Mouse (Mus musculus) left cerebral cortex, adult 8-10 months (tissue): ENCODE measurements around the gene Pibf1. TPM values are rescaled to one million over a fixed set of nuclear protein-coding genes. Genes with fewer than 3 reads are reported as not detected.

Source experiments
- DNase-seq, 2 experiments: peaks; one replicate each; pipeline ENCODE4 v3.0.0; 2022; ENCODE audit warnings: low spot score in 2 of 2
- total RNA-seq, 4 experiments: library from RNA; stranded (reverse); gene quantifications; 2 replicates each; pipeline ENCODE4 v1.2.4; 2022

Pibf1 gene
- total RNA-seq, result 10 to 100 TPM; 13.2 to 14.7 (median 13.9) TPM

DNA sequence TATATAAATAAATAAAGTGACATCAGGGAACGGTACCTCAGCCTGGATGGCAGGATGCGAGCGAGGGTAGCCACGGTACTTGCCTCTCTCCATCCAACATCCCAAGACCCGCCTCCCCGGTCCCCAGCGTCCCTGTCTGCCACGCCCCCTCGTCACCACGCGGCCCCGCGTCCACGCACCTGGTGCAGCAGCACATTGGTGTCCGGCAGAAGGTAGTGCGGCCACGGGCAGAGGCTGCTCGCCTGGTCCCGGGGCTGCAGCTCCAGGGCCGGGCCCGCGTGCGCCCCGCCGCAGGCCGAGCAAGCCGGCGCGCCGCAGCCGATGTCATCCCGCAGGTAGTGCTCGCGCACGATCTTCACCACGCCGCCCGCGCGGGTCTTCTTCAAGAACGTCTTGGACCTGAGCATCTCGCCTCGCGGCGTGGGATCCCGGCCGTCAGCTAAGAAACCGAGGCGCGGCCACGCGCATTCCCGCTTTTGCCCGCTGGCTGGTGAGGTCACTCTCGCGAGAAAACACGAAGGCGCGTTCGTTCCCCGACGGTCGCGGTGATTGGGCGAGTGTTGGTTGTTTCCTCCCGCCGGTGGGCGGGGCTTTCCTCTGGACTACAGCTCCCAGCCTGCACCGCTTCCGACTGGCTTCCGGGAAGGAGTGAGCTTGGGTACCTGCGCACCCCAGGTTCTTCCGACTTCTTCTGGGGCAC is at the start of gene Pibf1, which contains the start of gene Dis3:
Gene Pibf1, plus strand, starts transcription at position 158 of the 700 bp plus-strand sequence.
Gene Dis3, minus strand, starts transcription at position 504 of the 700 bp plus-strand sequence.
- peak; percentile 96 to 99 for DNase-seq

DNA sequence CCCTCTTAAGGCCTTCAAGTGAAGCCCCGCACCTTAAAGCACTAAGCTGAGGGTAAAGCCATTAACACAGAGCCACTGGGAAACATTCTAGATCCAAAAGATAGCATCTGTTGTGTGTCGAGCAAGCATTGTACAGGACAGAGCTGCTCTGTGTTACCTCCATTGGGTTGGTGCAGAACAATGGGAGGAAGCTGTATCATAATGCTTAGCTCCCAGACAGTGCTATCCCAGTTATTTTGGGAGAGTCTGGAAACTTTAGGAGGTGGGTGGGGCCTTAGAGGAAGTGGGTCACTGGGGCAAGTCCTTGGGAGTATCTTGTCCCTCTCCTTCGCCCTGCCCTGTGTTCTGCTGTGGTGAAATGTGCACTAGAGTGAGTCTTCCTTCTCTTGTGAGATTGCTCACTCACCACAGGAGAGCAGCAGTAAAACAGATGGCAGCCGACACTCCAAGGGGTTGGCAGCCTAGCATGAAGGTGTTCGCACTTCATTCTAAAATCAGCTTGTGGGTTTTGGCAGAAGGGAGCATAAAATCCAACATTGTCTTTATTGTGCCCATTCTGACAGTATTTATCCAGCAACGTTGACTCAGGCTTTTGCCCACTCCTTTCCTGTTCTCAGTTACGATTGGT is 40.2 kb upstream of the Pibf1 start:
- peak in 1 of 2 experiments; percentile 49 for DNase-seq

DNA sequence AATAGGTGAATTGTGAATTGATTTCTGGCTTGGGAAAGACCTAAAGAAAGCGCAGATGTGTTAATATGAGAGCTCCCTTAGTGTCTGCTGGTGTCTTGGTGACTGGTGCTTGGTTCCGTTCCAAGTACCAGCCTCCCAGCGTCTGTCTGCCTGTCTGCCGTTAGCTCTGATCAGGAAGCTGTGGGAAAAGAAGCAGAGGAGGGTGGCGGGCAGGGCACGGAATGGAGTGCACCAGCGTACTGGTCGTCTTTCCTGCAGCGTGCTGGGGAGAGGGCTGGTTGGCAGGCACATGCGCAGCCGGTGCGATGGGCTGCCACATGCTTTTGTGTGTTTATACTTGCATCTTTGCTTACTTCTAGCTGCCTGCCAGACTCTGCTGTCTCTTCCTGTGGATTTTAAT is 38.6 kb upstream of the Pibf1 start:
- DNase-seq, result peak in 1 of 2 experiments; percentile 18

DNA sequence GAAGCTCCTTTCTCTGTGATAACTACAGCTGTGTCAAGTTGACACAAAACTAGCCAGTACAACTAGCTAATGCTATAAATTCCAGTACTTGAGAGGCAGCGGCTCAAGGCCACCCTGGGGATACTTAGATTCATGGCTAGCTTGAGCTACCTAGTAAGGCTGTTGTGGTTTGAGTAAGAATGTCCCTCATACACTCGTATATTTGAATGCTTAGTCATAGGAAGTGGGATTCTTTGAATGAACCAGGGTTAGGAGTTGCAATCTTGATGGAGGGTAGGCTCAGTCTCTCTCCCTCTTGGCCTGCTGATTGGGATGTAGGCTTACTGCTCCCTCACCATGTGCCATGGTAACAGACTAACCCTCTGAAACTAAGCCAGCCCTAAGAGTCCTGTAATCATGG is 36.1 kb upstream of the Pibf1 start:
- no peak for DNase-seq

DNA sequence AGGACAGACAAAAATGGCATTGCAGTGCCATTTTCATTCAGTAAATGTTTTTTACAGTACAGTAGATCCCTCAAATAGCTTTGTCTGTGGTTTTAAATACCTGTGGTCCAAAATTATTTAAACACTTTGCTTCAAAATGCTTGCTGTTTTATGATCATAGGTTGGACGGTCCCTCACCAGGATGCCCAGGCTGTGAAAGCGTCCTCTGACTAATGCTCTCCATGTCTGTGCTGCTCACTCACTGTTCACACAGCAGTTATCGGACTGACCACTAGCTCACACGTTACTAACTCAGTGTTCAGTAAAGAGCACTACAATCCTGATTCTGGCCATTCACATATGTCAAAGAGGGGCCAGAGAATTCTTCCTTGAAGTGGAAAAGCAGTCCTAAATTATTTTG is 28.1 kb upstream of the Pibf1 start:
- no peak for DNase-seq

DNA sequence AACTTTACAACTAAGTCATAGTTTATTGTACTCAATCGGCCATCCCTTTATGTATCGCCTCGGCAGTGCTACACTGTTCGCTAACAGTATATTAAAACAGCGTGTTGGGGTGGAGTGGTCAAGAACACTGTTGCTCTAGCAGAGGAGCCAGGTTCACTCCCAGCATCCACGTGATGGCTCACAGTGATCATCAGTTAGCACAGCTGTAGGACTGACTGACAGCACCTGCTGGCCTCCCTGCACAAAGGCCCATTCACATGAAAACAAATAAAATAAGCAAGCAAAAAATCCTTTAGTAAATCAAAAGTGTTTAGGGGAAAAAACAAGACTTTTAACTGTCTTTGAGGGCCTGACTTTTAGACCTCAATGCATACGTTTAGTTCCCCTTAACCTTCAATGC is 10.3 kb upstream of the Pibf1 start:
- DNase-seq, result no peak

DNA sequence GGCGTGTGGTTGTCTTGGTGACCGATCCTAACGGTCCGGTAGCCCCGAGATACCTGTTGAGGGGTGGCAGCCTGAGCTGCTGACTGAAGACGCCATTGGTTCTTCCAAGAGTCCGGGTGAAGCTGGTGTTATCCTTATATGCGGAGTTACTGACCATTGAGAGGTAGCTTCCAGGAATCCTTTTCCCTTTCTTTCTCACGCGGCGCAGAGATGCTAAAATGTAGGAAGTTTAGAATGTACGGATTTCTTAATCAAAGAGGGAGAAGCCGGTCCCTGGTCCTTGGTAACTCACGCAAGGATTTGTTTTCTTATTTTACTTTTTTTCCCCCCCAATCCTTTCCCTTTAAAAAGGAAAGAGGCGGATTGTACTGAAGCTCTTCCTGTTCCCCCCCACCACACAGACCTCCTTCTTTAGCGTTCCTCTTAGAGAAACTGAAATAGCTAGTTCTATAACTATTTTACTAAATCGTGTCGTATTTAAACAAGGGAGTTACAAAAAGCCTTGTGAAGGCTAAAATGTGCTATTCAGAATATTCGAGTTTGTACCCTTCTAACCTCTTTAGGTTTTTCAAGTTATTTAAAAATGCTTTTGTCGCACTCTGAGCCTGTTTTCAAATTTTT is 853 bp downstream of the Pibf1 start:
- no peak for DNase-seq

DNA sequence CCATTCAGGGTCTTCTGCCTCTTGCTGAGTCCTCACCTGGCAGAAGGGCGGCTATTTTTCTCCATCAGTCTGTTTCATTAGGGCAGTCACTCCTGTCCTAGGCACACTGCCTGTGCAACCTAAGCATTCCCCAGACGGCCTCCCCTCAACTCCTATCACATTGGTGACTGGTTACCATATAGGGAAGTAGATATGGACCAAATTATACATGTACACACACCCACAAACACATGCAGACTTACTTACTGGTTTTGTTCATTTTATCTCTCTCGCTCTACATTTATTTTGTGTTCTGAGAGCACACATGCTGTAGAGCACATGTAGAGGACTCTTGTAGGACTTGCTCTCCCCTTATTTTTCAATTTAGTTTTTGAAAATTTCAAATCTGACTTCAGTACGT is 3.8 kb downstream of the Pibf1 start:
- no peak for DNase-seq

DNA sequence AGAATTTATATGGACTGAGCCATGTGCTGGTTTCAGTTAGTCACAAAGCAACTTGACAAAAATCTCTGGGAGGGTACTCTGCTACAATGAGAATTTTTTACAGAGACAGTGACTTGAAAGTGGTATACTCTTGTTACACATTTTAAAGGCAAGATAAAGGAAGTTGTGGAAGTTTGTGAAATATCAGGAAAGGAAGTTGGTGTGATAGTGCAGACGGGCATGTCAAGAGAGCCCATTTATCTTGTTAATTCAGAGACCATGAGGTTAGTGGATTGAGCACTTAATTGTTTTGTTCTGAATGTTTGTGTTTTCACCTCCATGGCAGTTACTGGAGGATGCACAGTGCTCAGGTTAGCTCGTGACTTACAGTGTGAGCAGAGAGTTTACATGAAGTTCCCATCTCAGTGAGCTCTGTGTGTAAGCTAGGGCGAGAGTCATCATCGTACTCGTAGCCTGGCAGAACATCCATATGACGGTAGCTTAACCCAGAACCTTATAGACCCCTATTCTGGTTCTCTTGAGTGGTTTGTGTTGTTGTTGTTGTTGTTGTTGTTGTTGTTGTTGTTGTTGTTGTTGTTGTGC is 5.4 kb downstream of the Pibf1 start:
- no peak for DNase-seq

DNA sequence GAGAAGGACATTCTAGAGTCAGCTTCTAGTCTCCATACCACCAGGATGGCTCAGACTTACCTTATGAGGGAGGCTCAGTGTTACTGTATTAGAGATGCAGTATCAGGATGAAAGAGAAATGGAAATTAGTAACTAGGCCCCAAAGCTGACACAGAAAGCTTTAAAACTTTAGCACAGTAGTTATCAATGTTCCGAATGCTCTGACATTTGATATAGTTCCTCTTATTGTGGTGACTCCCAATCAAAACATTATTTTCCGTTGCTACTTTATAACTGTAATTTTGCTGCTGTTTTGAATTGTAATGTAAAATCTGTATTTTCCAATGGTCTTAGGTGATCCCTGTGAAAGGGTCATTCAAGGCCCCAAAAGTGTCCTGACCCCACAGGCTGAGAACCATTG is 7.4 kb downstream of the Pibf1 start:
- no peak for DNase-seq

DNA sequence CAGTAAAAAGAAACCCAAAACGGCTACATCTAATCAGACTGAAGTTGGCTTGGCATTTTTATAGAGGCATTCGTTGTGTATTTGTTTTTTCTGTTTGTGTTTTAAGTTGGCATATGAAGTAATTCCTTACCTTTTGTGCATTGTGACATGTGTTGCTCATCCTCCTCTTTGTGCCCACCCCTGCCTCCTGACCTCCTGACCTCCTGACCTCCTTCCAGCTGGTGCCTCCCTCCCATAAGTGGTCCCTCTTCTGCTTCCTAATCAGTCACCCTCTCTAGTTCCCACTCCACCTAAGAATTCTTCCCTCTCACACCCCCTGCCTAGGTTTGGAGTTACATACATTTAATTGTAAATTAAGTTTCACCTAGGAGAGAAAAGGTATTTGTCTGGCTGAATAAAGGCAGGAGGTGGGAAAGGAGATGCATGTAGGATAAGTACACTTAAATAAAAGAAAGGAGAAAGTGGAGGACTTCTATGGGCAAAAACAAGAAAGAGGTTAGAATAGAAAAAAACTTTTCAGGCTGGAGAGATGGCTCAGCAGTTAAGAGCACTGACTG is 8.5 kb downstream of the Pibf1 start:
- no peak for DNase-seq

DNA sequence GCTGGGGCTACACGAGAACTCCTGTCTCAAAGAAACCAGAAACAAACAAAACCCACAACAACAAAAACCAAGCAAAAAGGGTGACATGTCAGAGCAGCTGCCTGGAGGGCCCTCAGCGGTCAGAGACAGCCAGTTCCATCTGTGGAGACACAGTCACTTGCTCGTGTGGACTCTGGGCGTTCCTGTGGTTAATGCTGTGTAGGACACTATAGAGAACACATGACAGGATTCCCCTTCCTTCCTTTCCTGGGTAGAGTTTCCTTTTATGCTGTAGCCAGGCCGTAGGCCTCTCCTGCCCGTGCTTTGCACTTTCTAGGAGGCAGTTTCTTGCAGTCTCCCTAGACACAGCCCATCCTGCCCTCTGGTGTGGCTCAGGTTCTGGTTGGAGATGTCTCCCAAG is 9.5 kb downstream of the Pibf1 start:
- no peak for DNase-seq

DNA sequence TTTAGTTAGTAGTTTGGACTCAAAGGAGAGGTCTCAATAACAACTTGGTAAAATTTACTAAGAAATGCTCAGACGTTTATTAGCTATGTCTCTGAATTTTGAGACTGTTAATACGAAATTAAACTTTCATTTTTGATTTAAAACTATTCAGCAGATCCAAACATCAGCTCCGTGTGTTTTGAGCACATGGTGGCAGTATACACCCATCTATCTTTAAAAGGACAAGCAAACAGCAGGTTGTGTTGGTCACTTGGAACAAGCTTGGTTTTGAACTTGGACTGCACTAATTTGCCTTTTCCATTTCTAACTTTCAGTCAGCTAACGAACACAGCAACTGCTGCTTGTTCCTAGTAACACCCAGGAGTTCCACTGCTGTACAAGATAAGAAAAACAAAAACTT is 18.4 kb downstream of the Pibf1 start:
- no peak for DNase-seq

DNA sequence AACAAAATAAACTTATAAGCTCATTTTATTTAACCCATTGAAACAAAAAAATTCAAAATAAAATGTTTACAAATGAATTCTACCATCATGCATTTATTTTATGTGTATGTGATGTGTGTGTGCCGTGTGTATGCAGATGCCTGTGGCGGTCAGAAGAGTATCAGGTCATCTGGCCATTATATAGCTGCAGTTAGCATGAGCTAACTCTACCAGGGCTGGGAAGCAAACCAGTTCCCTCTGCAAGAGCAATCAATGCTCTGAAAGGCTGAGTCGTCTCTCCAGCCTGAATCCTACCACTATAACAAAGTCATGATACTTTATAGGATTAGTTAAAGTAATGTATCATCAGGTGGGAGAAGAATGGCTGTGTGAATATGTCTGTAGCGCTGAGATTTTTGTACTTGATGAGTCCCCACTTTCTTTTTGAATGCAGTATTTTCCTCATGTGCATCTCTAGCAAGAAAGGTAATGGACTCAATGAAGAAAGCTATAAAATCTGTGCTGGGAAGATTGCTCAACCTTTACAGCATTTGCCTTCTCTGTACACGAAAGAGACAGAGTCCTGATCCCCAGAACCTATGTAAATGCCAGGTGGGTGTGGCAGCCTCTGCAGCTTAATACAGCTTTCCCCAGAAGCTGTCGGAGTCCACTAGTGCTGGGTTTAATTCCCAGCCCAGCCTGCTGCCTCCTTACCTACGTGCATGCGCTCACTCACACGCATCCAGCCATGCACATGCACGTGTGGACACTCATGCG is 22.5 kb downstream of the Pibf1 start:
- DNase-seq, result no peak

DNA sequence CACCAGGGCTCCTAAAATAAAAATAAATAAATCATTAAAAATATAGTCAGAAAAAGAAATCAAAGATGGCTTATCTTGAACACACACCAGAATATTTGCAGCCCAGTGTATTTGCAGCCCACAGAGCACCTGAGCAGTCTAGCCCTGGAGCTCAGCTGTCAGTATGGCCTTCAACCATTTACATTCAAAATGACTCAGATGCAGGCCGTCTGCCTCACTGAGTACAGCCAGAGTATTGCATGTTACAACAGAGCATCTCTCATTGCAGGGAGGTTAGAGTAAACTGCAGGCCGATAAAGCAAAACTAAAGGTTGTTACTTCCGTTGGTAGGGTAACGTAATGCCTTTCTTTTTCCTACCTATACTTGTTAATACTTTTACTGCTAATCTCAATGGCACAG is 24.9 kb downstream of the Pibf1 start:
- no peak for DNase-seq

DNA sequence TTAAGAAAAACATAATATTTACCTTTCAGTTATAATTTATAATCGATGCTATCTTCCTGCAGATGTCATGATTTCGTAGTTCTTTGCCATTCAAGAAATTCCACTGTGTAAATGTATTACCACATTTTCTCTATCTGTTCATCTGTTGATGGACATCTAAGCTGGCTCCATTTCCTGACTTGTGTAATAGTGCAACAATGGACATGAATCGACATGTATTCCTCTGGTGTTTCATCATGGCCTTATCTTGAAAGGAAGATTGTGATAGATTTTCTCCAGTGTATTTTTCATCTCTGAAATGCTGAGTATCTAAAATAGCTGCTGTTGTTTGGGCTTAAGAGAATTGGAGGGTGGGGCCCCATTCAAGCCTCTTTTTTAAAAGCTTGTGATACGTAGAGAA is 27.5 kb downstream of the Pibf1 start:
- no peak for DNase-seq

DNA sequence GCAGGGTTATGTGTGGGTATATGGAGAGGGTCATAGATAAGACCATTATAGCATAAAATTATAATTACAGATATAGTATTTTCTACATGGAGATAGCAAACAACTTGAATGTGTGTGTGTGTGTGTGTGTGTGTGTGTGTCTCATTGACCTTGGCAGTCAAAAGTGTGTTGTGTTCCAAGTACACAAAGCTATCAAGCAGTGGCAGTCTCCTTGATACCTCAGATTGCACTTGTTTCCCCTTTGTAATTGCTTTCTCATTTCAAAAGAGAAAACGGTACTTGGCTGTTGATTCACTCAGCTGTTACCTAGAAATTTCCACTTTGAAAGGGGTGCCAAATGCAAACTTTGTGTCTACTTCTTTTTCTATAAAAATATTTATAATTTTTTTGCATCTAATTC is 28.3 kb downstream of the Pibf1 start:
- DNase-seq, result no peak

DNA sequence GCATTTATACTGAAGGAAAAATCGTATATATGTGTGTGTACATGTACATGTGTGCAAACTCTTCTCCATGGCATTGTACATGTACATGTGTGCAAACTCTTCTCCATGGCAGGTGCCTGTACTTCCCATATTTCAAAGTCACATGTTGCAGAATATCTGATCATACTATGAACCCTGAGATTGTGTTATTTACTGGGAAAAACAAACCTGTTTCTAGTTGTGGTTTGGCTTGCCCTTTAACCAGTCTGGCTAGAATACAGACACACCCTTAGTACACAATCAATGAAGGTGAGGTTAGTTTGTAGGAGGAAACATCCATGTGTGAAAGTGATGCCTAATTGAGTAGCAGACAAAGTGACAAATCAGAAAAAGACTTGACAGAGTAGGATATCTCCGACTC is 29.8 kb downstream of the Pibf1 start:
- DNase-seq, result no peak

DNA sequence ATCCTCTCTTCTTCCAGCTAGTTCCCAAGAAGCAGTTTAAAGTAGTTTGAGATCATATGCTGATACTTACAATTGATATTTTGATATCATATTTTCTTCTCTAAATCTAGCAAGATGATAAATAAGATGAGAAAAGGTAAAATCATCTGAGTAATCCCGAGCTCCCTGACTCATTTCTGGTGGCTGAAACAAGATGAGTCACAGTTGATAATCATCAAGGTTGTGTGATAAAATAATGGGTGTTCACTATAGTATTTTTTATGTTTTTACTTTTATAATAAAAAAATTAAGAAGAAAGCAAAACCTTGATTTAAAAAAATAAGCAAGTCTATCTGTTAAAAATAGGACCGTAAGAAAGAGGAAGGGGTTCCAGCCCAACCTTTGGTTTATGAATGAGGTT is 34.8 kb downstream of the Pibf1 start:
- no peak for DNase-seq

DNA sequence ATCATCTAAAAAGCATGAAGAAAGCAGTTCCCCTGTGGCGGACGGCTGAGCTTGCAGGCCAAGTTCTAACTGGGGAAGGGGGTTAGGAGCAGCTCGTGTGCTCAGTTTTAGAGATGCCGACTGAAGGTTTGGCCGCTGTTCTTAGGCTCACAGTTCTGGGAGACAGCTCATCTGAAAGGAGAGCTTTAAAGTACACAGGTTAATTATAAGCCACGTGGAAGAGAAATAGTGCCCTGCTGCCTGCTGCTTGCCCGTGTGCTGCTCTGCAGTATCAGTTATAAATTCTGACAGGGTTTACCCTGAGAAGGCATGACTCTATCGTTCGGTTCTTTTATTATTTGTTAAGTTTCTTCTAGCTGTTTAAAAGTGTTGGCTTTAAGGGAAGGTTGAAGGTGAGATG is 36.5 kb downstream of the Pibf1 start:
- DNase-seq, result no peak

DNA sequence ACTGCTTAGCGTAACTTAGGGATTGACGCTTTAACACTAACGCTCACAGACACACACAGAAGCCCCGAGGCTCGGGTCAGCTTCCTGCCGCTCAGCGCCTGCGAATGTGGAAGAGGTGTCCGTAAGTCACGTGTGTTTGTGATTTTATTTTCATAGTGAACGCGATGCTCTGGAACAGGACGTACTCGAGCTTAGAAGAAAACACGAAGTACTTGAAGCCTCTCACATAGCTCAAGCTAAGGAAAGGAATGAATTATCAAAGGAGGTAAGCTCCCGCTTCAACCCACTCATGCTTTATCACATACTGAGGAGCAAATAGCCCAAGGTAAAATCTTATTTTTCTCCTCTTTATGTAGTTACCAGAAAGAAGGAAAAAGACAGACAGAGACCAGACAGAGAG is 37.1 kb downstream of the Pibf1 start:
- DNase-seq, result no peak
